Comparison of ENCODE assay signal across 10 mouse cellular contexts in the genomic region with DNA sequence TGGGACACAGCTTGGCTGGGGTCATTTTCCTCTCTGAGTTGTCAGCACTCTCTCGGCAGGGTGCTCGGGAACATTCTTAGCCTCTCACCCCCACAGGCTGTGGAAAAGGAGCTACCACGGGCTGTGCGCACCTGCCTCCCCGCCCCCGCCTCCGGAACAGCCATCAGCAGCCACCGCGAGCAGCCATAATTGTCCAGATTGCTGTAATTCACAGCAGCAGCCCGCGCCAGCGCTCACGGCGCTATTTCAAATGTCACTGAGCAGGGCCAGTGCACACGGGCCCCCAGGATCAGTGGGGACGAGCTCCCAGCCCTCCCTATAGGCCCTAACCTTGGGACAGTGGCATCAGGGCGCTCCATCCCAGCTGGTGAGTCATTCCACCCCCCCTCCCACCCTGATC. TPM values are rescaled to one million over a fixed set of nuclear protein-coding genes. Genes with fewer than 3 reads are reported as not detected.
DNase-seq lines count a peak whose midpoint lies in the region; ATAC-seq and TF ChIP-seq lines count a peak whose summit lies in the region.
"Had no signal": no experiment of that assay in that cellular context is flagged by ENCODE, and none has a peak within 500 bp of the region (broad histone marks: within the 10 kb centered on the region; RNA-seq: fewer than 3 reads in every experiment).

No protein-coding gene starts in this region.

- no peak overlapping the region for H3K4me2 ChIP-seq in hindbrain, embryonic 12.5 days (replicated peaks)
- no peak overlapping the region for H3K4me2 ChIP-seq in limb, embryonic 11.5 days (ENCODE audit: low read depth, severe bottlenecking)
- H3K4me2 ChIP-seq: limb, embryonic 15.5 days had no signal

- no peak overlapping the region for H3K27ac ChIP-seq in ES-E14 (ENCODE audit: insufficient read depth, low read depth, low read length, poor library complexity, severe bottlenecking)
- peak overlapping the region; percentile 74 for H3K27ac ChIP-seq in hindbrain, embryonic 12.5 days
- H3K27ac ChIP-seq in limb, embryonic 11.5 days (replicated peaks; ENCODE audit: low read depth, low read length) = no peak overlapping the region
- H3K27ac ChIP-seq: limb, embryonic 15.5 days had no signal

- 0 out of 2 replicates have a peak, but pooled peaks cover 5% of the 10 kb centered on the region for H3K27me3 ChIP-seq in hindbrain, embryonic 12.5 days
- H3K27me3 ChIP-seq in limb, embryonic 11.5 days (ENCODE audit: control insufficient read depth, insufficient read depth, low read length) = no peaks in the 10 kb centered on the region
- H3K27me3 ChIP-seq: limb, embryonic 15.5 days had no signal

- peak; percentile 49 for ATAC-seq in hindbrain, embryonic 12.5 days (ENCODE audit: low FRiP score)
- no peak for ATAC-seq in limb, embryonic 11.5 days (ENCODE audit: insufficient number of reproducible peaks, low FRiP score, low TSS enrichment, low read depth)
- ATAC-seq: activated CD4-positive, CD25-positive, alpha-beta regulatory T cell, adult 4 months had no signal

- peaks cover 21% of the 10 kb centered on the region; the same call in 1 of the 2 replicates for H3K36me3 ChIP-seq in ES-E14 (ENCODE audit: control insufficient read depth, insufficient read depth, low read length, poor library complexity, severe bottlenecking)
- peaks cover 48% of the 10 kb centered on the region for H3K36me3 ChIP-seq in hindbrain, embryonic 12.5 days
- peaks cover 11% of the 10 kb centered on the region; the same call in 1 of the 2 replicates for H3K36me3 ChIP-seq in limb, embryonic 11.5 days (ENCODE audit: control insufficient read depth, insufficient read depth, low read length)

- H3K4me1 ChIP-seq in ES-E14 (ENCODE audit: control insufficient read depth in 2 of 2, insufficient read depth in 2 of 2, low read length in 2 of 2, poor library complexity in 1 of 2) = peaks cover 0 to 22% of the 10 kb centered on the region in 2 experiments; a peak in 1 of 4 replicates
- H3K4me1 ChIP-seq in hindbrain, embryonic 12.5 days = peaks cover 44% of the 10 kb centered on the region
- peaks cover 34% of the 10 kb centered on the region for H3K4me1 ChIP-seq in limb, embryonic 11.5 days (ENCODE audit: control insufficient read depth, insufficient read depth, low read length)

- DNase-seq in adrenal gland, adult 2 months = peak; percentile 49
- DNase-seq in adrenal gland, adult 8-10 months = no peak
- no peak for DNase-seq in ES-E14 (ENCODE audit: low read depth, low spot score)
- DNase-seq in limb, embryonic 11.5 days (ENCODE audit: low spot score) = peak; percentile 33
- DNase-seq in thymus, postnatal 10 days (ENCODE audit: low spot score in 2 of 2) = no peak
- DNase-seq in ovary, postnatal 14 days (ENCODE audit: low spot score) = no peak
- DNase-seq in urinary bladder, postnatal 10 days (ENCODE audit: low spot score) = no peak

- 0 out of 2 replicates have a peak overlapping the region, but pooled peaks have one; percentile 29 for H3K9ac ChIP-seq in ES-E14 (ENCODE audit: insufficient read depth, low read depth, low read length, poor library complexity, severe bottlenecking)
- H3K9ac ChIP-seq in hindbrain, embryonic 12.5 days = no peak overlapping the region
- H3K9ac ChIP-seq in limb, embryonic 11.5 days (ENCODE audit: low read length) = no peak overlapping the region
- H3K9ac ChIP-seq: limb, embryonic 15.5 days had no signal

- no peaks in the 10 kb centered on the region for H3K9me3 ChIP-seq in ES-E14 (ENCODE audit: control insufficient read depth, insufficient read depth, low read depth, low read length)
- no peaks in the 10 kb centered on the region for H3K9me3 ChIP-seq in hindbrain, embryonic 12.5 days (replicated peaks)
- H3K9me3 ChIP-seq in limb, embryonic 11.5 days (ENCODE audit: control insufficient read depth, low read length) = no peaks in the 10 kb centered on the region
- H3K9me3 ChIP-seq: limb, embryonic 15.5 days had no signal

- no peak overlapping the region; a peak in 1 of 4 replicates for H3K4me3 ChIP-seq in ES-E14 (ENCODE audit: insufficient read depth in 1 of 2, low read depth in 1 of 2, low read length in 2 of 2, poor library complexity in 1 of 2, severe bottlenecking in 1 of 2)
- H3K4me3 ChIP-seq in hindbrain, embryonic 12.5 days = no peak overlapping the region
- no peak overlapping the region for H3K4me3 ChIP-seq in limb, embryonic 11.5 days (ENCODE audit: low read depth, low read length)
- H3K4me3 ChIP-seq: limb, embryonic 15.5 days had no signal

- WGBS in hindbrain, embryonic 12.5 days = 45% methylated on average over 17 of the region's 17 CpGs
- 42% methylated on average over 17 of the region's 17 CpGs for WGBS in limb, embryonic 11.5 days

- in situ Hi-C loops in ES-E14 (cut with MboI; ENCODE audit: low sequenced_read_pairs in 2 of 2, unreplicated experiment in 2 of 2) = no loop called here

TF ChIP-seq in ES-E14, 5 proteins besides CTCF, POLR2A, EP300 and RAD21:
- TF ChIP-seq CHD2 (IDR thresholded peaks at IDR 0.05; ENCODE audit: low read depth, low read length) (no peak), ZNF384 (IDR thresholded peaks at IDR 0.05; ENCODE audit: low read depth, low read length) (no peak), MAFK (IDR thresholded peaks at IDR 0.05; ENCODE audit: insufficient read depth, low read depth, low read length) (no peak), ZC3H11A (IDR thresholded peaks at IDR 0.05; ENCODE audit: borderline replicate concordance, low read depth, low read length) (no peak), HCFC1 (IDR thresholded peaks at IDR 0.05; ENCODE audit: borderline replicate concordance, insufficient read depth, low read length) (no peak)

RNA-seq across cellular contexts. Expression of a gene that starts 60.0 kb away (rescaled TPM):
- total RNA-seq in adrenal gland, adult 2 months (2021) = 1 to 10 TPM; 4.6 to 5.6 TPM
- polyA plus RNA-seq in adrenal gland, adult 2 months (2012; rRNA removed) = 18.7 and 21.1 TPM in 2 replicates
- total RNA-seq in adrenal gland, adult 8-10 months (2022) = 1 to 10 TPM; 2.4 to 4.6 (median 3.4) TPM
- total RNA-seq in ES-E14 (2012; rRNA removed) = 0.53 and 1.5 TPM in 2 replicates
- 25.0 and 34.1 TPM in 2 replicates for polyA plus RNA-seq in hindbrain, embryonic 12.5 days (2016; fragmentation: Nextera tagmentation; extraction: Ambion mirVana)
- polyA plus RNA-seq in limb, embryonic 11.5 days (2014; fragmentation: Nextera tagmentation; extraction: Ambion mirVana) = 8.0 and 11.8 TPM in 2 replicates

Comparison
In these comparisons a context has a peak if more than half of its experiments do, and no peak if none do; other contexts are left out.
1. DNase-seq: peak in adrenal gland, adult 2 months (single experiment) and limb, embryonic 11.5 days (single experiment); none in adrenal gland, adult 8-10 months (single experiment), ES-E14 (single experiment), thymus, postnatal 10 days (0 of 2), ovary, postnatal 14 days (single experiment) and urinary bladder, postnatal 10 days (single experiment).